Mouse (Mus musculus): Measurements from ENCODE around the gene B130006D01Rik. TPM values are rescaled to one million over a fixed set of nuclear protein-coding genes. Genes with fewer than 3 reads are reported as not detected.

Gene B130006D01Rik
- polyA plus RNA-seq (2014; fragmentation: Nextera tagmentation; extraction: Ambion mirVana): 1.5 and 1.6 TPM in 2 replicates

GRCm38 (mm10) chr11:95723287-95723686 is at the start of gene B130006D01Rik:
B130006D01Rik (plus strand) TSS chr11:95723587.
- Histone ChIP-seq H3K9me3 (ENCODE audit: control insufficient read depth, low read length) (no peaks in the 10 kb centered on the region), H3K27ac (ENCODE audit: low read depth, low read length) (no peak within 1 kb of the TSS), H3K9ac (ENCODE audit: low read depth, low read length) (no peak within 1 kb of the TSS), H3K4me2 (no peak within 1 kb of the TSS), H3K36me3 (ENCODE audit: control insufficient read depth, insufficient read depth, low read length) (no peaks in the 10 kb centered on the region), H3K4me3 (ENCODE audit: low read depth, low read length) (no peak within 1 kb of the TSS), H3K4me1 (replicated peaks; ENCODE audit: control insufficient read depth, insufficient read depth, low read length) (peaks cover 3% of the 10 kb centered on the region; the same call in 1 of the 2 replicates), H3K27me3 (replicated peaks; ENCODE audit: control insufficient read depth, insufficient read depth, low read length) (no peaks in the 10 kb centered on the region)
- no peak for ATAC-seq (replicated peaks; ENCODE audit: low FRiP score)
- no peak for DNase-seq (ENCODE audit: low spot score)
- 90% methylated on average over 5 of the region's 5 CpGs for WGBS

DNA sequence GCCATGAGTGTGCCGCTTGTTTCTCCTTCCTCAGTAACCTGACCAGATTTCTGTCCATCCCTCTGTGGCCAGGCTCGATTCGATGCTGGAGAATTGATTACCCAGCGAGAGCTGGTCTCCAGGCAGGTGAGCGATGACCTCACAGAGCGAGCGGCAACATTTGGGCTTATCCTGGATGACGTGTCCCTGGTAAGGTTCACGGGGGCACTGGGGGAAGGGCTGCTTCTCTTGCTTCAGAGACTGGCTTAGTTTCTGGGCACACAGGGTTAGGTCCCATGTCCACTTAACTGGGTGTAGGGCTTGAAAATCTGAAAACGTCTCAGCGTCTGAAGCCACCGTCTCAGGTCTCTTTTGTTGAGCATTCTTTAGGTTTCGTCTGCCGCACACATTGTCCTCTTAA is 47.9 kb upstream of the B130006D01Rik start:
- Histone ChIP-seq H3K4me3 (ENCODE audit: low read depth, low read length) (no peak overlapping the region), H3K27me3 (replicated peaks; ENCODE audit: control insufficient read depth, insufficient read depth, low read length) (no peaks in the 10 kb centered on the region), H3K9me3 (ENCODE audit: control insufficient read depth, low read length) (no peaks in the 10 kb centered on the region), H3K9ac (ENCODE audit: low read depth, low read length) (no peak overlapping the region), H3K36me3 (ENCODE audit: control insufficient read depth, insufficient read depth, low read length) (peaks cover 41% of the 10 kb centered on the region), H3K27ac (ENCODE audit: low read depth, low read length) (no peak overlapping the region), H3K4me2 (no peak overlapping the region), H3K4me1 (replicated peaks; ENCODE audit: control insufficient read depth, insufficient read depth, low read length) (no peaks in the 10 kb centered on the region)
- DNase-seq (ENCODE audit: low spot score) (no peak), ATAC-seq (replicated peaks; ENCODE audit: low FRiP score) (no peak)
- 87% methylated on average over 14 of the region's 14 CpGs for WGBS

GRCm38 (mm10) chr11:95676307-95676706 is 47.1 kb upstream of the B130006D01Rik start:
- H3K27me3 ChIP-seq (replicated peaks; ENCODE audit: control insufficient read depth, insufficient read depth, low read length): no peaks in the 10 kb centered on the region
- DNase-seq (ENCODE audit: low spot score): peak; percentile 77
- peaks cover 38% of the 10 kb centered on the region for H3K36me3 ChIP-seq (ENCODE audit: control insufficient read depth, insufficient read depth, low read length)
- no peak overlapping the region for H3K9ac ChIP-seq (ENCODE audit: low read depth, low read length)
- H3K27ac ChIP-seq (ENCODE audit: low read depth, low read length): no peak overlapping the region
- no peaks in the 10 kb centered on the region for H3K4me1 ChIP-seq (replicated peaks; ENCODE audit: control insufficient read depth, insufficient read depth, low read length)
- no peaks in the 10 kb centered on the region for H3K9me3 ChIP-seq (ENCODE audit: control insufficient read depth, low read length)
- peak; percentile 56; the same call in 1 of the 2 replicates for ATAC-seq (replicated peaks; ENCODE audit: low FRiP score)
- no peak overlapping the region for H3K4me3 ChIP-seq (ENCODE audit: low read depth, low read length)
- H3K4me2 ChIP-seq: no peak overlapping the region
- 44% methylated on average over 6 of the region's 6 CpGs for WGBS

GRCm38 (mm10) chr11:95677925-95678701 is 45.3 kb upstream of the B130006D01Rik start:
- Histone ChIP-seq H3K27me3 (replicated peaks; ENCODE audit: control insufficient read depth, insufficient read depth, low read length) (no peaks in the 10 kb centered on the region), H3K9ac (ENCODE audit: low read depth, low read length) (no peak overlapping the region), H3K27ac (ENCODE audit: low read depth, low read length) (no peak overlapping the region), H3K4me1 (replicated peaks; ENCODE audit: control insufficient read depth, insufficient read depth, low read length) (no peaks in the 10 kb centered on the region), H3K4me3 (ENCODE audit: low read depth, low read length) (no peak overlapping the region), H3K4me2 (no peak overlapping the region), H3K9me3 (ENCODE audit: control insufficient read depth, low read length) (no peaks in the 10 kb centered on the region), H3K36me3 (ENCODE audit: control insufficient read depth, insufficient read depth, low read length) (peaks cover 32% of the 10 kb centered on the region)
- 87% methylated on average over 14 of the region's 14 CpGs for WGBS
- ATAC-seq (replicated peaks; ENCODE audit: low FRiP score) (no peak), DNase-seq (ENCODE audit: low spot score) (no peak)

GRCm38 (mm10) chr11:95681995-95682601 is 41.3 kb upstream of the B130006D01Rik start:
- ATAC-seq (replicated peaks; ENCODE audit: low FRiP score): no peak
- no peak overlapping the region for H3K27ac ChIP-seq (ENCODE audit: low read depth, low read length)

DNA sequence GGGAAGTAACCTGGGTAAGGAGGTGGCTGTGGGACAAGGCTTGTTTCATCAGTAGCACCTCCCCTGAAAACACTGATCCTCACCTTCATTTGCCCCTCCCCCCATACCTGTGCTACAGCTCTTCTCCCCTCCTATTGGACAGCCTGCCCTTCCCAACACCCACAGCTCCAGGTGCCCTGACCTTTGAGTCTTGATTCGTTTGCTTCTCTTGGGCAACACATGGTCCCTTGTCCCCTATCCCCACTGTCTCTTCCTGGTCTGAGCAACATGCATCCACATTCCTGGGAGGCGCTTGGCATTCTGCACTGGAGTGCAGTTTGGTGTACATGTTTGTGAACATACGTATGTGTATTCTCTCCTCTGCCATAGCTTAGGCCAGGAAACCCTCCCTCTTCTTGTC is 40.4 kb upstream of the B130006D01Rik start:
- Histone ChIP-seq H3K9me3 (ENCODE audit: control insufficient read depth, low read length) (no peaks in the 10 kb centered on the region), H3K4me2 (no peak overlapping the region), H3K9ac (ENCODE audit: low read depth, low read length) (no peak overlapping the region), H3K27ac (ENCODE audit: low read depth, low read length) (no peak overlapping the region), H3K4me1 (replicated peaks; ENCODE audit: control insufficient read depth, insufficient read depth, low read length) (peaks cover 4% of the 10 kb centered on the region), H3K27me3 (replicated peaks; ENCODE audit: control insufficient read depth, insufficient read depth, low read length) (no peaks in the 10 kb centered on the region), H3K4me3 (ENCODE audit: low read depth, low read length) (no peak overlapping the region), H3K36me3 (ENCODE audit: control insufficient read depth, insufficient read depth, low read length) (peaks cover 17% of the 10 kb centered on the region)
- no peak for ATAC-seq (replicated peaks; ENCODE audit: low FRiP score)
- WGBS: 75% methylated on average over 3 of the region's 3 CpGs
- no peak for DNase-seq (ENCODE audit: low spot score)

More at GRCm38 (mm10) chr11:95681995-95682601, 41.3 kb upstream of the B130006D01Rik start:
- H3K4me3 ChIP-seq (ENCODE audit: low read depth, low read length): no peak overlapping the region
- H3K4me1 ChIP-seq (replicated peaks; ENCODE audit: control insufficient read depth, insufficient read depth, low read length): no peaks in the 10 kb centered on the region
- 67% methylated on average over 9 of the region's 9 CpGs for WGBS
- H3K36me3 ChIP-seq (ENCODE audit: control insufficient read depth, insufficient read depth, low read length): peaks cover 23% of the 10 kb centered on the region
- DNase-seq (ENCODE audit: low spot score): no peak
- H3K4me2 ChIP-seq: no peak overlapping the region
- H3K9me3 ChIP-seq (ENCODE audit: control insufficient read depth, low read length): no peaks in the 10 kb centered on the region
- H3K27me3 ChIP-seq (replicated peaks; ENCODE audit: control insufficient read depth, insufficient read depth, low read length): no peaks in the 10 kb centered on the region
- H3K9ac ChIP-seq (ENCODE audit: low read depth, low read length): no peak overlapping the region

DNA sequence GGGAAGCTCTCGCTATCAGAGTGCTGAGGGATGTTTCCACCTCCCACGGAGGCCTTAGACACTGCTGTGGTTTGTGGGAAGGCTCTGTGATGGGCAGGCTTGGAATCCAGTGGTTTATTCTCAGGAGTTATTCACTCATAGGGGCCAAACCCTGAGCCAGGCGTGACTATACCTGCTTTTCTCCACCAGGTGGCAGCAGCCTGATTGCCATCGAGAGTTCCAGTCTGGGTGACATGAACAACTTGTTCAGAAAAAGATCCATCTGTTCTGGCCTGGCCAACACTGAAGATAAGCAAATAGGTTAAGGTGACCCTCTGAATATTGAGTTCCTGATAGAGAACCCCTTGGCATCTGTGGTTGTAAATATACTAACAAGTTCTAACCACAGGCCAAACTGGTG is 37.4 kb upstream of the B130006D01Rik start:
- no peak for ATAC-seq (replicated peaks; ENCODE audit: low FRiP score)

DNA sequence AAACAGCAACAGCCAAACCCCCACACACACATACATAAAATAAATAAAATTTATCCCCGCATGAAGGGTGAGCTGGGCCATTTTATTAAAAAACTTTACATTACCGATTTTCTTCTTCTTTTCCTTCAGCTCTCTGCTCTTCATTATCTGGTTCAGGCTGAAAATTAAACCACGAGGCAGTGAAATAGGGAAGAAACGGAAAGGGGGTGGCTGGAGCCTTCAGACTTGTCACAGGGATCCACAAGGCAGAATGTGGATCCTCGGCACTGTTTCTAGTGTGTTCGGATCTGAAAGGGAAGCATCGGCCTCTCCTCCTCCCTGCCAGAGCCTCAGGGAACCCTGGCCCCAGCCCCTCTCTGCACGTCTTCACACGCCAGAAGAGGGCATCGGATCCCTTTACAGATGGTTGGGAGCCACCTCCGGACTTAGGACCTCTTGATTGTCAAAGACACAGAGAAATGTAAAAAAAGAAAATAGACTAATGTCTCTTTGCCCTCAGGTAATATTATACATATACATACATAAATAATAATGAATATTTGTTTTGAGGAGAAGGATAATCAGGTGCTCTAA is 36.2 kb upstream of the B130006D01Rik start:
- H3K4me3 ChIP-seq (ENCODE audit: low read depth, low read length): no peak overlapping the region
- no peak overlapping the region for H3K27ac ChIP-seq (ENCODE audit: low read depth, low read length)
- no peak for DNase-seq (ENCODE audit: low spot score)
- H3K4me2 ChIP-seq: peak overlapping the region; percentile 22; the same call in 1 of the 2 replicates
- H3K9ac ChIP-seq (ENCODE audit: low read depth, low read length): 0 out of 2 replicates have a peak overlapping the region, but pooled peaks have one; percentile 2
- ATAC-seq (replicated peaks; ENCODE audit: low FRiP score): peak; percentile 57; the same call in 1 of the 2 replicates
- 30% methylated on average over 11 of the region's 11 CpGs for WGBS
- peaks cover 31% of the 10 kb centered on the region for H3K4me1 ChIP-seq (replicated peaks; ENCODE audit: control insufficient read depth, insufficient read depth, low read length)
- no peaks in the 10 kb centered on the region for H3K9me3 ChIP-seq (ENCODE audit: control insufficient read depth, low read length)
- H3K36me3 ChIP-seq (ENCODE audit: control insufficient read depth, insufficient read depth, low read length): no peaks in the 10 kb centered on the region; the same call in 1 of the 2 replicates
- no peaks in the 10 kb centered on the region for H3K27me3 ChIP-seq (replicated peaks; ENCODE audit: control insufficient read depth, insufficient read depth, low read length)

More for the DNA sequence above, 37.4 kb upstream of the B130006D01Rik start:
- Histone ChIP-seq H3K9me3 (ENCODE audit: control insufficient read depth, low read length) (no peaks in the 10 kb centered on the region), H3K4me3 (ENCODE audit: low read depth, low read length) (no peak overlapping the region), H3K4me2 (no peak overlapping the region), H3K27ac (ENCODE audit: low read depth, low read length) (no peak overlapping the region), H3K4me1 (replicated peaks; ENCODE audit: control insufficient read depth, insufficient read depth, low read length) (peaks cover 25% of the 10 kb centered on the region), H3K36me3 (ENCODE audit: control insufficient read depth, insufficient read depth, low read length) (no peaks in the 10 kb centered on the region; the same call in 1 of the 2 replicates), H3K27me3 (replicated peaks; ENCODE audit: control insufficient read depth, insufficient read depth, low read length) (no peaks in the 10 kb centered on the region), H3K9ac (ENCODE audit: low read depth, low read length) (no peak overlapping the region)
- 0% methylated on average over 4 of the region's 4 CpGs for WGBS
- DNase-seq (ENCODE audit: low spot score): peak; percentile 67
